Mouse (Mus musculus): ENCODE results near the gene Desi1. TPM values are rescaled to one million over a fixed set of nuclear protein-coding genes. Genes with fewer than 3 reads are reported as not detected.
"Not testable (repeated sequence)": the region's sequence is repeated elsewhere in the genome, so short reads cannot be mapped to it uniquely, and the experiment has no call there.

The Desi1 gene
- total RNA-seq, 2 experiments from 2014 or later = 18.8 to 23.9 TPM

- DNase-seq = no peak
- intact Hi-C loops (cut with DNase I; ENCODE audit: low total_unique reads) = no loop called here
These were observed 9.6 kb downstream of the Desi1 start for GRCm38 (mm10) chr15:82023965-82024635.

DNA sequence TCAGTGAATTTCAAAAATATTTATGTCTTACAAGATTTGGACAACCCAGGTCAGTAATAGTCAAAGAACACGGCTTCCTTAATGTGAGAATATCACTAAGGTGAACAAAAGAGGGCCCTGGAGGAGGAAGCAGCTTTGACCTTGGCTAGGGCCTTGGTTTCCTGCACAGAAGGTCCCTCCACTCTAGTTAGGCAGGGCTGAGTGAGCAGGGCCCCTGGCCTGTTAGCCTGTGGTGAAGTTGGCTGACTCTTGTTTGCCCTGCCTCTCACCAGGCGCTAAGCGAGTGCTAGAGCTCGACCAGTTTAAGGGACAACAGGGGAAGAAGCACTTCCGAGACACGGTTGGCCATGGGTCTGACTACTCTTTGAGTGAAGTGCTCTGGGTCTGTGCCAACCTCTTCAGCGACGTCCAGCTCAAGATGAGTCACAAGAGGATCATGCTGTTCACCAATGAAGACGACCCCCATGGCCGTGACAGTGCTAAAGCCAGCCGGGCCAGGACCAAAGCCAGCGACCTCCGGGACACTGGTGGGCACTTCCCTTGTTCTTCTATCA, 11.1 kb downstream of the Desi1 start:
- intact Hi-C loops (cut with DNase I; ENCODE audit: low total_unique reads) = no loop called here
- peak; percentile 6 for DNase-seq

- no peak for DNase-seq
- intact Hi-C loops (cut with DNase I; ENCODE audit: low total_unique reads) = no loop called here
These were observed 14.4 kb downstream of the Desi1 start for GRCm38 (mm10) chr15:82019288-82019687.

DNA sequence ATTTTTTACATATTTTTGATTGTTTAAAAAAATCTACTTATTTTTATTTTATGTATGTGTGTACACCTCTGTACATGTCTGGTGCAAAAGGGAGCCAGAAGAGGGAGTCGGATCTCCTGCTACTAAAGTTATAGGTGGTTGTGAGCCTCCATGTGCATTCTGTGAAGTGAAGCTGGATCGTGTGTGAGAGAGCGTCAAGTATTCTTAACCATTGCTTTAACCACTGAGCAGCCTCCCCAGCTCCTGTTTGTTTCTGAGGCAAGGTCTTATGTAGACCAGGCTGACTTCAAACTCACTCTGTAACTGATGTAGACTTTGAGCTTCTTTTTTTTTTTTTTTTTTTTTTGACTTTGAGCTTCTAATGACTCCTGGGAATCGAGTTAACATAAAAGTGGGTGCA, 16.2 kb downstream of the Desi1 start:
- intact Hi-C loops (cut with DNase I; ENCODE audit: low total_unique reads) = no loop called here
- DNase-seq = no peak

DNA sequence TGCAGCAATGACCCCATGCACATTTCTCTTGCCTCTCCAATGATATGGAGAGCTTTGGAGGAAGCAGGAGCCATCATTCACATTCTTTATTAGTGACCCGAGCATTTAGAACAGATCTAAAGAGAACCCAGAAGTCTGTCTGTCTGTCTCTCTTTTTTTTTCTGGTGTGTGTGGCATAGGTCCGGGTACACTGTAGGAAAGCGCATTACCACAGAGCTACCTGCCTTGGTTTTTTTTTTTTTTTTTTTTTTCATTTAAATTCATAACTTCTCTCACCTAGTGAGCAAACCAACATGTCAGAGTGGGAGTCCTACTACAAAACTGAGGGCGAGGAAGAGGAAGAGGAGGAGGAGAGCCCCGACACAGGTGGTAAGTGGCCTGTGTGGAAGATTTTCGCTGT, 16.8 kb downstream of the Desi1 start:
- DNase-seq = no peak
- intact Hi-C loops (cut with DNase I; ENCODE audit: low total_unique reads) = no loop called here

DNA sequence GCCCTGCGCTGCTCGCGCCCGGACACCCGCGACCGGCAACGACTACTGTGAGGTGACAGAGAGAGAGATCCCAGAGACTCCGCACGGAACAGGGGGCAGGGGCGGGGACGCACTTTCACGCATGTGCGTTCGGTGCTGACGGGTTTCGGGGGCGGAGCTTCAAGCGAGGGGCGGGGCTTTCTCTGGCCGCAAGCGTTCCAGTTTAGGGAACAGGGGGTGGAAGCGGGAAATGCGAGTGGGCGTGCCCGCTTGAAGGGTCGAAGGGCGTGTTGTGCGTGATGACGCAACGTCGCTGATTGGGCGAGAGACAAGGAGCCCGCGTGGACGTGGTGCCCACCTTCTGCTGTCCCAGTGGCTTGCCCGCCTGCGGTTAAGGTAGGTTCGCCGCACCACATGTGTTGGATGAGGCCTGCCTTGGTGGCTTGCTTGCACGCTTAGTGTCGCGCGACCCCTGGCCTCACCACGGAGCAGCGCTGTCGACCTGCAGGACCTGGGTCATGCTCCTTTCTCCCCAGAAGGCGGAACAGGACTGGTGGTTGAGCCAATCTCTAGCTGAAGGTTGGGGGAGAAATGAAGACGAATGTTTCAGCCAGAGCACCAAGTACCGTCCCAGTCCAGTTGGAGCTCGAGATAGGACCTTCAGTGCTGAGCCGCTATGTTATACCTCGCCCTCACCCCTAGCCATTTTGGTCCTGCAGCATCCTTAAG, 17.4 kb downstream of the Desi1 start:
- intact Hi-C loops (cut with DNase I; ENCODE audit: low total_unique reads) = no loop called here

GRCm38 (mm10) chr15:82015392-82016100, 18.1 kb downstream of the Desi1 start:
- peak; percentile 29 for DNase-seq
- intact Hi-C loops (cut with DNase I; ENCODE audit: low total_unique reads) = no loop called here

More for the DNA sequence above, 17.4 kb downstream of the Desi1 start:
- DNase-seq = peak; percentile 99

- intact Hi-C loops (cut with DNase I; ENCODE audit: low total_unique reads) = no loop called here
- DNase-seq = no peak
These were observed 18.8 kb downstream of the Desi1 start for GRCm38 (mm10) chr15:82014745-82015391.

DNA sequence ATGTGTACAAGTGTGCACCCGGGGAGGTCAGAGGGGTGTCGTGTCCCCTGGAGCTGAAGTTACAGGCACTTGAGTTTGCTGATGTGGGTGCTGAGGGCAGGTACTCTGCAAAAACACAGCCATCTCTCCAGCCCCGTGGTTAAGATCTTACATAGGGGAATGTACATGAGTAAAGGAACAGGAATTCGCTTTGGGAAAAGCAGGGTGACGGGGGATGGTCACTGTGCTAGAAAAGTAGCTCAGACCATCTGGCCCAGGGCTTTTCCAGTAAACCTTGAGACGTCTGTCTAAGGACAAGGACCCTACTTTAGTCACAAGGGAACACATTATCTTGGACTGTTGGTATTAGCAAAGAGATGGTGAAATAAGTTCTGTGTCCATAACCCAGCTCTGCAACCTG, 21.7 kb downstream of the Desi1 start:
- intact Hi-C loops (cut with DNase I; ENCODE audit: low total_unique reads) = no loop called here
- DNase-seq = no peak

- intact Hi-C loops (cut with DNase I; ENCODE audit: low total_unique reads) = no loop called here
- DNase-seq = no peak
These were observed 29.4 kb downstream of the Desi1 start for GRCm38 (mm10) chr15:82004257-82004656.

GRCm38 (mm10) chr15:81993992-81994391, 39.7 kb downstream of the Desi1 start:
- no peak for DNase-seq
- intact Hi-C loops (cut with DNase I; ENCODE audit: low total_unique reads) = loop anchor here (5.0 kb wide), 1 partner anchor 37 kb away; no protein-coding TSS in a partner anchor

GRCm38 (mm10) chr15:81990549-81990948, 43.1 kb downstream of the Desi1 start:
- no peak for DNase-seq

GRCm38 (mm10) chr15:81989371-81990062, 44.1 kb downstream of the Desi1 start:
- intact Hi-C loops (cut with DNase I; ENCODE audit: low total_unique reads) = loop anchor here (5.0 kb wide), 2 partner anchors 32 to 47 kb away; no protein-coding TSS in a partner anchor
- DNase-seq = peak; percentile 87

More at GRCm38 (mm10) chr15:81990549-81990948, 43.1 kb downstream of the Desi1 start:
- intact Hi-C loops (cut with DNase I; ENCODE audit: low total_unique reads) = loop anchor here (5.0 kb wide), 1 partner anchor 33 kb away; no protein-coding TSS in a partner anchor

GRCm38 (mm10) chr15:81987646-81988045, 46.0 kb downstream of the Desi1 start, which contains the start of gene Xrcc6:
Gene Xrcc6 (plus strand): TSS chr15:81987835.
- no peak for DNase-seq
- intact Hi-C loops (cut with DNase I; ENCODE audit: low total_unique reads) = loop anchor here (5.0 kb wide), 1 partner anchor 45 kb away; no protein-coding TSS in a partner anchor

DNA sequence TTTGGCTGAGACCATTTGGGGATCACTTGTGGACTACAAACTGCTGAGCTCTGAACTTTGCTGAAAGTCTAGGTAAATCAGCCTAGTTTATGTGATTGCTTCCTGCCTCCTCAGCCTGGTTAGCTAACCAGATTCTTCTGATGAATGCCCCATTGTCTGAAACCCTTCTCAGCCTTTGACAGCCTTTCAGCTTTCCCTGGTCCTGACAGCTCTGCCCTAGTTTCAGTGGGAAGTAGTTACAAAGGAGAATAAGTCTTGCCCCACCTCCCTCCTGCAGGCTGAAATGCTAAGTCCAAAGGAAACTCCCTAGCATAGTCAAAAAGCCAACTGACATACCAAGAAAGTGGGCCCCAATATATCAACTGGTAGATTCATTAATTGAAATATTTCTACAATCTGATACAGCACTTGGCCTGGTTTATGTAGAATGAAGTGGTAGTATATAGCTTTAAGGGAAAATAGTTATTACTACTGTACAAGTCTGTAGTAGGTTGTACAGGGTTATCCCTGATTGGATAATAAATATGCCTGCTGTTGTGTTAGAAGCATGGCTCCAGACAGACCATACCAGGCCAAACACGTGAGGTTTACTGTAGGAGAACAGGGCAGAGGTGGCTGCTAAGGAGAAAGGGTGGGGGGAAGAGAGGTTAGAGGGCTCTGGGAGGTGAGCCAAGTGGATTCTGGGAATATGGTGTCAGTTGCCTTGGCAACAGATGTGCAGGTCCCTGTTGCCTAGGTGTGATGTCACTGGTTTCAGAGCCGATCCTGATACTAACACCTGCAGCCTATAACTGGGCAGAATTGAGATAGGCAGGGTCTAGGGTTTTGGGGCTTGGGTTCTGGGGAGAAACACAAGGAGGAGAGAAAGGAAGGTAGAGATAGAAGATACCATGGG, 48.1 kb downstream of the Desi1 start:
- intact Hi-C loops (cut with DNase I; ENCODE audit: low total_unique reads) = loop anchor here (5.0 kb wide), 1 partner anchor 43 kb away; no protein-coding TSS in a partner anchor
- no peak for DNase-seq

DNA sequence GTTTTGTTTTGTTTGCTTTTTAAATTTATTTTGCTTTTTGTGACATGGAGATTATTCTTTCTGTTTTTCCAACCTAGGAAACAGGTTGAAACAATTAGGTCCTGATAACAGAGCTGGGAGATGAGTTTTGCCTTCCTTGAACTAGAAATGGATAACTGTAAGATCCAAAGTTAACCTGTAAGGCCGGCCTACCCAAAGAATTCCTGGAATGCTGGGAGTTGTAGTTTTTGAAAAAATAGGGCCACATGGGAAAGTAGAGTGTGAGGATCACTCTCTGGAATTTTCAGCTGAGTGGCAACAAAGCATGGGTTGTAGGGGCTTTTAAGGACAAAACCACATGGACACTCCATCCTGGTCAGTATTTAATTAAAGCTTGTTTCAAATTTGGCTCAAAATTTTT, 51.5 kb downstream of the Desi1 start:
- intact Hi-C loops (cut with DNase I; ENCODE audit: low total_unique reads) = no loop called here
- DNase-seq = no peak

GRCm38 (mm10) chr15:81980321-81980720, 53.3 kb downstream of the Desi1 start, which contains the start of gene 1700029P11Rik:
Gene 1700029P11Rik (plus strand): TSS chr15:81980540.
- intact Hi-C loops (cut with DNase I; ENCODE audit: low total_unique reads) = no loop called here

DNA sequence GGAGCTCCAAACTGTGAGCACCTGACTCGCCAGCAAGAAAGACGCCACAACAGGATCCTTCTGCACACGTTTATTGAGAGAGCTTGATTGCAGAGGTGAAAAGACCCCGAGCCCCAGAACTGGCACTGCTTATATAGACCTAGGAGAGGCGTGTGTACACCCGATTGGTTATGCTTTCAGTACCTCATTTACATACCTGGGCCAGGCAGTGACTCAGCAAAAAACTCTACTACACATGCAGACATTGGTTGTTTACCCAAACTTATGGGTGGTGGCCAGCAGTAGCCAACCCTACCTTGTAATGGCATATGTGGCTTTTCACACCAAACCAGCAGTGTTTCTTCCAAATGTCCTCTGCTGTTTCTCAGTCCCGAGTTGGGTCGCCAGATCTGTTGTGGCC, 58.5 kb downstream of the Desi1 start:
- intact Hi-C loops (cut with DNase I; ENCODE audit: low total_unique reads); DNase-seq: not testable (repeated sequence)

More at GRCm38 (mm10) chr15:81980321-81980720, 53.3 kb downstream of the Desi1 start, which contains the start of gene 1700029P11Rik:
- DNase-seq = no peak
